Mouse (Mus musculus) embryo, embryonic 10.5 days (tissue): ENCODE measurements around the gene Eml4.
A peak's percentile ranks its signal among the peaks of the same experiment; 100 is the strongest.

Source experiments
- DNase-seq: peaks from one replicate; pipeline ENCODE4 v3.0.0-alpha.2; 2015; ENCODE audit warnings: low spot score

Gene Eml4

GRCm38 (mm10) chr17:83344226-83344625 lies 6.5 kb upstream of the Eml4 start:
- DNase-seq: no peak

GRCm38 (mm10) chr17:83348056-83348822 lies 2.5 kb upstream of the Eml4 start:
- no peak for DNase-seq

GRCm38 (mm10) chr17:83351119-83351531 lies 394 bp downstream of the Eml4 start:
- DNase-seq: peak; percentile 48

- peak; percentile 58 for DNase-seq
Observed at GRCm38 (mm10) chr17:83351601-83352413, 1.1 kb downstream of the Eml4 start.

GRCm38 (mm10) chr17:83352456-83352855 lies 1.7 kb downstream of the Eml4 start:
- DNase-seq: peak; percentile 58

GRCm38 (mm10) chr17:83353011-83353410 lies 2.3 kb downstream of the Eml4 start:
- peak; percentile 67 for DNase-seq

- no peak for DNase-seq
Observed at GRCm38 (mm10) chr17:83353460-83353859, 2.7 kb downstream of the Eml4 start.

GRCm38 (mm10) chr17:83355481-83355880 lies 4.8 kb downstream of the Eml4 start:
- DNase-seq: no peak

GRCm38 (mm10) chr17:83359934-83360333 lies 9.2 kb downstream of the Eml4 start:
- no peak for DNase-seq

- no peak for DNase-seq
Observed at GRCm38 (mm10) chr17:83360796-83361566, 10.2 kb downstream of the Eml4 start.

- no peak for DNase-seq
Observed at GRCm38 (mm10) chr17:83363081-83363480, 12.3 kb downstream of the Eml4 start.

GRCm38 (mm10) chr17:83364296-83364695 lies 13.6 kb downstream of the Eml4 start:
- no peak for DNase-seq

- no peak for DNase-seq
Observed at GRCm38 (mm10) chr17:83365130-83365529, 14.4 kb downstream of the Eml4 start.

GRCm38 (mm10) chr17:83365614-83366355 lies 15.1 kb downstream of the Eml4 start:
- no peak for DNase-seq

GRCm38 (mm10) chr17:83367387-83367786 lies 16.7 kb downstream of the Eml4 start:
- DNase-seq: no peak

GRCm38 (mm10) chr17:83374123-83374522 lies 23.4 kb downstream of the Eml4 start:
- no peak for DNase-seq

- DNase-seq: no peak
Observed at GRCm38 (mm10) chr17:83375848-83376247, 25.1 kb downstream of the Eml4 start.

- no peak for DNase-seq
Observed at GRCm38 (mm10) chr17:83376801-83377200, 26.1 kb downstream of the Eml4 start.

GRCm38 (mm10) chr17:83377755-83378443 lies 27.2 kb downstream of the Eml4 start:
- DNase-seq: peak; percentile 33

- no peak for DNase-seq
Observed at GRCm38 (mm10) chr17:83378444-83378762, 27.7 kb downstream of the Eml4 start.

GRCm38 (mm10) chr17:83379366-83379765 lies 28.6 kb downstream of the Eml4 start:
- no peak for DNase-seq
